Mouse (Mus musculus): ENCODE results near the gene Catsper3. TPM values are rescaled to one million over a fixed set of nuclear protein-coding genes. Genes with fewer than 3 reads are reported as not detected.

Gene Catsper3
- polyA plus RNA-seq, 1 experiment from 2014 or later = 0.11 TPM

DNA sequence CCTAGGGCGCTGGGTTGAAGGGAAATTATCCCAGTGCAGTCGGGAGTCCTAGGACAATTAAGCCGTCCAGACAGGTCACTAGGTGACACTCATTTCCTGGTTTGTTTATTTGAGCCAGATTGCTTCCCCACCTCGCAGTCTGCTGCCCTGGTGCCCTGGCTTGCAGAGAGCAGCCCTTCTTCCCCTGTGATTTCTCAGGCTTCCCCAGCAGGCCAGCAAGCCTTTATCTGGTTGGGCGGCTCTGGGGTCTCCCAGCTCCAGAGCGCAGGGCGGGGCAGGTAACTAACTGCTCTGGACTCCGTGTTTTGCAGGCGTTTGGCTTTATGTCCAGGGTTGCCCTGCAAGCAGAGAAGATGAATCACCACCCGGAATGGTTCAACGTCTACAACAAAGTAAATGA is 9.3 kb upstream of the Catsper3 start:
- H3K36me3 ChIP-seq (ENCODE audit: control insufficient read depth, insufficient read depth) = 0 out of 2 replicates have a peak, but pooled peaks cover 2% of the 10 kb centered on the region
- no peaks in the 10 kb centered on the region for H3K9me3 ChIP-seq (replicated peaks; ENCODE audit: control insufficient read depth, low read length)
- no peak overlapping the region for H3K4me3 ChIP-seq (ENCODE audit: low read length)
- H3K9ac ChIP-seq (ENCODE audit: low read length) = no peak overlapping the region
- H3K4me1 ChIP-seq (ENCODE audit: control insufficient read depth, insufficient read depth, low read length) = no peaks in the 10 kb centered on the region
- WGBS = 36% methylated on average over 11 of the region's 11 CpGs
- ATAC-seq (replicated peaks; ENCODE audit: extremely low read depth, insufficient read depth, low FRiP score) = no peak
- no peaks in the 10 kb centered on the region for H3K27me3 ChIP-seq (ENCODE audit: control insufficient read depth, insufficient read depth, low read length)
- H3K4me2 ChIP-seq (ENCODE audit: low read depth, low read length) = no peak overlapping the region
- no peak overlapping the region for H3K27ac ChIP-seq (ENCODE audit: low read length)

DNA sequence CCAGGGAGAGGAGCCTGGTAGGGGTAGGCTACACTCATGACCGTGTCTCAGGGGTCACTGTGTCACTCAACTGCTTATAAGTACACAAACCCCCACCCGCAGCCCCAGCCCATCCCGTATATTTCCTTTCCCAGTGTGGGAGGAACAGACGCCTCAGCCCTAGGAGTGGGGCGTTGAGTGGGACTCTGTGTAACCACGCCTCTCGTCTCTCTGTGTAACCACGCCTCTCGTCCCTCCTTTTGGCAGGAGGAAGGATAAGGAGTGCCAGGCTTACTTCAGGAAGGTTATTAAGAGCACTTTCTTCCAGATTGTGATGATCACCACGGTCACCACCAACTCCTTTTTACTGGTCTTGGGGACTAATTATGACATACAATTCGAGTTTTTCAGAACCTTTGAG is 1.8 kb downstream of the Catsper3 start:
- Histone ChIP-seq H3K9ac (ENCODE audit: low read length) (no peak overlapping the region), H3K9me3 (replicated peaks; ENCODE audit: control insufficient read depth, low read length) (no peaks in the 10 kb centered on the region), H3K27ac (ENCODE audit: low read length) (no peak overlapping the region), H3K4me3 (ENCODE audit: low read length) (no peak overlapping the region), H3K4me2 (ENCODE audit: low read depth, low read length) (no peak overlapping the region), H3K4me1 (ENCODE audit: control insufficient read depth, insufficient read depth, low read length) (no peaks in the 10 kb centered on the region), H3K36me3 (ENCODE audit: control insufficient read depth, insufficient read depth) (no peaks in the 10 kb centered on the region), H3K27me3 (ENCODE audit: control insufficient read depth, insufficient read depth, low read length) (no peaks in the 10 kb centered on the region)
- ATAC-seq (replicated peaks; ENCODE audit: extremely low read depth, insufficient read depth, low FRiP score) = no peak
- whole genome bisulfite sequencing = 48% methylated on average over 11 of the region's 11 CpGs

DNA sequence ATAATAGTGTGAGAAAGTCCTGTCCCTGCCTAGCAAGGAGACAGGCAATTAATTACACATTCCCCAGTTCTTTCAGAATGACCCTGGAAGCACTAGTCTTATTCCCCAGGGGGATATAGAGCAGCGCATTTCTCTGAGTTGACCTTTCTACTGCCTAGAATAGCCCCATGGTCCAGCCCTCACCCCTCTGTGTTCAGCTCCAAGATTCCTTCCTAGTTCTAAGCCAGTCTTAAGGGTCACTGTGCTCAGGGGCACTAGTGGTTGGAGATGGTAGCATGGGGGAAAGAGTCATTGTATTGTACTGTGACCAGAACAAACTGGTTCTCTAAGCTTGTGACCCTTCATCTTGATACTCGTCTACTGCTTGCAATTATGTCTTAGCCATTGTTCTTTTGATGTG is 16.9 kb downstream of the Catsper3 start:
- ATAC-seq (replicated peaks; ENCODE audit: extremely low read depth, insufficient read depth, low FRiP score) = no peak
- whole genome bisulfite sequencing = 71% methylated on average over 2 of the region's 2 CpGs

DNA sequence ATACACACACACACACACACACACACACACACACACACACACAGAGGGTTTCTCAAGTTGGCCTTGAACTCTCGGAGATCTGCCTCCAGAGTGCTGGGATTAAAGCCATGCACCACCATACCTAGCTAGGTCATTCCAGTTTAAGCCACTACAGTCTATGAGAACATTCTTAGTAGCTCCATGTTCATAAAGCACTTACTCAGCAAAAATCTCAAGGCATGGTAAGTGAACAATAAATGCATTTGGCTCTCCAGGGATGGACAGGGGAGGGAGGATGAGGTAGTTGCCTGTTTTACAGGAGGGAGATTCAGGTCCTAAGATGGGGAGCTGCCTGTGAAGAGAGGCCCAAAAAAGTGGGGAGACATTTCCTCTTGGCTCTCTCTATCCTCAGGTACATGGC is 19.6 kb downstream of the Catsper3 start:
- no peaks in the 10 kb centered on the region for H3K36me3 ChIP-seq (ENCODE audit: control insufficient read depth, insufficient read depth)
- no peak overlapping the region for H3K9ac ChIP-seq (ENCODE audit: low read length)
- H3K4me1 ChIP-seq (ENCODE audit: control insufficient read depth, insufficient read depth, low read length) = no peaks in the 10 kb centered on the region
- H3K4me3 ChIP-seq (ENCODE audit: low read length) = no peak overlapping the region
- H3K4me2 ChIP-seq (ENCODE audit: low read depth, low read length) = no peak overlapping the region
- H3K27me3 ChIP-seq (ENCODE audit: control insufficient read depth, insufficient read depth, low read length) = no peaks in the 10 kb centered on the region
- peaks cover 10% of the 10 kb centered on the region for H3K9me3 ChIP-seq (replicated peaks; ENCODE audit: control insufficient read depth, low read length)
- H3K27ac ChIP-seq (ENCODE audit: low read length) = no peak overlapping the region
- WGBS = 70% methylated on average over 1 of the region's 1 CpGs
- no peak for ATAC-seq (replicated peaks; ENCODE audit: extremely low read depth, insufficient read depth, low FRiP score)

More for the DNA sequence above, 16.9 kb downstream of the Catsper3 start:
- H3K27me3 ChIP-seq (ENCODE audit: control insufficient read depth, insufficient read depth, low read length) = no peaks in the 10 kb centered on the region; the same call in 1 of the 2 replicates
- H3K27ac ChIP-seq (ENCODE audit: low read length) = no peak overlapping the region
- H3K4me1 ChIP-seq (ENCODE audit: control insufficient read depth, insufficient read depth, low read length) = no peaks in the 10 kb centered on the region
- H3K4me2 ChIP-seq (ENCODE audit: low read depth, low read length) = no peak overlapping the region
- no peak overlapping the region for H3K9ac ChIP-seq (ENCODE audit: low read length)
- H3K9me3 ChIP-seq (replicated peaks; ENCODE audit: control insufficient read depth, low read length) = peaks cover 10% of the 10 kb centered on the region
- H3K4me3 ChIP-seq (ENCODE audit: low read length) = no peak overlapping the region
- H3K36me3 ChIP-seq (ENCODE audit: control insufficient read depth, insufficient read depth) = no peaks in the 10 kb centered on the region

DNA sequence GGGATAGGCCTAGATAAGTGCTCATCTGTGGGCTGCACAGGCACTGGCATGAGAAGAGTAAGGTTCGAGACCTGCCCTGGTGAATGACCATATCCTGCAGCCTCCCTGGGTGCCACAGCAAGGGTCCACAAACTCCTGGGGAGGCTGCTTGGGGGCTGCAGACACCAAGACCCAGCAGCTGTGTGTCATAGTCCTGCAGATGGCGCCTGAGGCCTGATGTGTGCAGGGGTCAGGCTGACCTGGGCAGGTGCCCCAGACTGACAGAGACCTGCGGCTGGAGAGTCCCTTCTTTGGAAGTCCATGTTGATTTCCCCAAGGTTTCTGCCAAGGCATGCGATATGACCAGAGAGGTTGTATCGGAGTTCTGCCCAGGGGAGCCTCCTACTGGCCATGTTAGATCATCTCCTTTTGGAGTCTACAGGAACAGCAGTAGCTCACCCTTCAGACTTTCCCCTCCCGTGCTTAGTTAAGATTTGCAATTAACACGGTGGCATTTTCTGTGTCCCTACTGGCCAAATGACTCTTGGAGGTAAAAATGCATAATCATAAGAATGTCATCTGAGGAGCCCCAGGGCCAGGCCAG is 24.8 kb downstream of the Catsper3 start:
- 67% methylated on average over 7 of the region's 7 CpGs for WGBS
- 0 out of 2 replicates have a peak, but pooled peaks cover 4% of the 10 kb centered on the region for H3K27me3 ChIP-seq (ENCODE audit: control insufficient read depth, insufficient read depth, low read length)
- H3K4me1 ChIP-seq (ENCODE audit: control insufficient read depth, insufficient read depth, low read length) = no peaks in the 10 kb centered on the region
- H3K9me3 ChIP-seq (replicated peaks; ENCODE audit: control insufficient read depth, low read length) = no peaks in the 10 kb centered on the region
- H3K36me3 ChIP-seq (ENCODE audit: control insufficient read depth, insufficient read depth) = no peaks in the 10 kb centered on the region
- H3K9ac ChIP-seq (ENCODE audit: low read length) = no peak overlapping the region
- no peak for ATAC-seq (replicated peaks; ENCODE audit: extremely low read depth, insufficient read depth, low FRiP score)
- no peak overlapping the region for H3K4me3 ChIP-seq (ENCODE audit: low read length)
- no peak overlapping the region for H3K27ac ChIP-seq (ENCODE audit: low read length)
- H3K4me2 ChIP-seq (ENCODE audit: low read depth, low read length) = no peak overlapping the region

DNA sequence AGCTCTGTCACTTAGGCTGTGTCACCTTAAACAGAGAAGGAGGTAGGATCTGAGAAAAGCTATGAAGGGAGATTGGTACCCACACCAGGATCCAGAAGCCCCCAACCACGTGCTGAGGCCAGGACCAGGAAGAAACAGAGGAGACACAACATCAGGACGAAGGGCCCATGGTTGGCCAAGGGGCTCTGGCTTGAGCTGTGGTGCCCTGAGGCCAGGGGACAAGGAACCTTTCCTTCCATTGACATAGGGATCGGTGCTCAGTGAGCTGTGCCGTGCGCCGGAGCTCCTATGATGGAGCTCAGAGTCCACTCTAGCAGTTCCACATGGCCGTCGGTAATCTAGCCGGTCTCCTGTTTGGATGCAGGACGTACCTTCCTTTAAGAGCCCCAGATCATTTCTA is 25.3 kb downstream of the Catsper3 start:
- Histone ChIP-seq H3K36me3 (ENCODE audit: control insufficient read depth, insufficient read depth) (no peaks in the 10 kb centered on the region), H3K9me3 (replicated peaks; ENCODE audit: control insufficient read depth, low read length) (no peaks in the 10 kb centered on the region), H3K4me1 (ENCODE audit: control insufficient read depth, insufficient read depth, low read length) (no peaks in the 10 kb centered on the region), H3K27me3 (ENCODE audit: control insufficient read depth, insufficient read depth, low read length) (peaks cover 4% of the 10 kb centered on the region; the same call in 1 of the 2 replicates), H3K27ac (ENCODE audit: low read length) (no peak overlapping the region), H3K9ac (ENCODE audit: low read length) (no peak overlapping the region), H3K4me3 (ENCODE audit: low read length) (no peak overlapping the region), H3K4me2 (ENCODE audit: low read depth, low read length) (no peak overlapping the region)
- no peak for ATAC-seq (replicated peaks; ENCODE audit: extremely low read depth, insufficient read depth, low FRiP score)
- 93% methylated on average over 10 of the region's 10 CpGs for WGBS

DNA sequence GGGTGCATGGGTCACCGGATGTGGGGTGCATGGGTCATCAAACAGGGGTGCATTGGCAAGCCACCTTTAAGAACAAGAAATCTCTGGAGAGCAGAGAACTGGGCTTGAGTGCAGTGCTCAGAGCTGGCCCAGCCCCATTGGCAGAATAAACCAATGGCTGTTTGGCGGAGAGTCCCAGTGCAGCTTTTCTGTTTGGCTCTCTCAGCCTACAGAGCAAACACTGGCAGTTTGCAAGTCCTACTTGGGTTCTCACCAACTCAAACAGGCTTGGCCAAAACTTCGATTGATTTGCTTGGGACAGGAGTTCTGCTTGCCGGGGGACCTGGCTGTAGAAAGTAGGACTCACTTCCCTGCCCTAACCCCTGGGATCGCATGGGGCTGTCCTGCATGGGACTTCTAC is 26.6 kb downstream of the Catsper3 start:
- 59% methylated on average over 5 of the region's 5 CpGs for WGBS
- no peak for ATAC-seq (replicated peaks; ENCODE audit: extremely low read depth, insufficient read depth, low FRiP score)
- no peaks in the 10 kb centered on the region for H3K4me1 ChIP-seq (ENCODE audit: control insufficient read depth, insufficient read depth, low read length)
- H3K36me3 ChIP-seq (ENCODE audit: control insufficient read depth, insufficient read depth) = no peaks in the 10 kb centered on the region
- H3K4me3 ChIP-seq (ENCODE audit: low read length) = no peak overlapping the region
- peaks cover 4% of the 10 kb centered on the region; the same call in 1 of the 2 replicates for H3K27me3 ChIP-seq (ENCODE audit: control insufficient read depth, insufficient read depth, low read length)
- H3K9me3 ChIP-seq (replicated peaks; ENCODE audit: control insufficient read depth, low read length) = no peaks in the 10 kb centered on the region
- no peak overlapping the region for H3K27ac ChIP-seq (ENCODE audit: low read length)
- no peak overlapping the region for H3K9ac ChIP-seq (ENCODE audit: low read length)
- no peak overlapping the region for H3K4me2 ChIP-seq (ENCODE audit: low read depth, low read length)

DNA sequence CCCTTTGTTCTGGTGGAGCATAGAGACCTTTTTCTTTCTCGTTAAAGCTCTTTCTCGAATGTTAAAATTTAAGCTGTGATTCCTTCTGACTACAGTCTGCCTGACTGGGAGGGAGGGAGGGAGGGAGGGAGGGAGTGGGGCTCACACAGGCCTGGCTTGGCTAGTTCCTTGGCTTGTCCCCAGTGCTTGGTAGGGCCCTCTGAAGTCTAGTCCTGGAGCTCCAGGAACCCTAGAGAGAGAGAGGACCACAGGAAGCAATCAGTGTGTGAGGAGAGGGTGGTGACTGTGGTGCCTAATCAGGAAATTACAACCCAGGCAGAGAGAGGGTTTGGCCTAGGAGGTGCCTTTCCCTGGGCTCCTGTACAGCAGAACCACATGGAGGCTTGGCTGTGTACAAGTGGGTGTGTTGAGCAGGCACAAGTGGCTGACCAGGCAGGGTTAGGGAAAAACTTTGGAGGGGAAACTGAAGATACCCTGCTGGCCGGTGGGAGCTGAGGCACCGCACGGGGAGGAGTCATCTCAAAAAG is 29.2 kb downstream of the Catsper3 start:
- no peaks in the 10 kb centered on the region for H3K9me3 ChIP-seq (replicated peaks; ENCODE audit: control insufficient read depth, low read length)
- no peak overlapping the region for H3K4me3 ChIP-seq (ENCODE audit: low read length)
- H3K36me3 ChIP-seq (ENCODE audit: control insufficient read depth, insufficient read depth) = no peaks in the 10 kb centered on the region
- ATAC-seq (replicated peaks; ENCODE audit: extremely low read depth, insufficient read depth, low FRiP score) = no peak
- H3K4me2 ChIP-seq (ENCODE audit: low read depth, low read length) = no peak overlapping the region
- H3K27me3 ChIP-seq (ENCODE audit: control insufficient read depth, insufficient read depth, low read length) = peaks cover 4% of the 10 kb centered on the region; the same call in 1 of the 2 replicates
- 62% methylated on average over 5 of the region's 5 CpGs for WGBS
- H3K9ac ChIP-seq (ENCODE audit: low read length) = no peak overlapping the region
- H3K4me1 ChIP-seq (ENCODE audit: control insufficient read depth, insufficient read depth, low read length) = no peaks in the 10 kb centered on the region
- no peak overlapping the region for H3K27ac ChIP-seq (ENCODE audit: low read length)

DNA sequence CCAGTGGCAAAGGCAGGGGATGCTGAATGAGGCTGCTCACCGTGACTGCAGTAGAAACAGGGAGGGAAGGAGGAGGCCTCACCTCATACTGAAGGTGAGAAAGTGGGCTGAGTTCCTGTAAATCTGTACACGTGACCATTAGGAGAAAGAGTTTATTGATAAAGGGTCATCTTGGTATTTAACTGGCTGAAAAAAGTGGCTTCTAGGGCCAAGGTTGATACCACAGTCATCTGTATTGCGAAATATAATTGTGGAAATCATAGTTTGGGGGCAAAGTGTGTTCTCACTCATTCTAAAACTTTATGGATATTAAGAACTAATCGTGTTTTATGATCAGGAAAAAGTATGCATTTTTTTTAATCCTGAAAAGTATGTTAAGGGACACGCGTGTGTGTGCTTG is 30.5 kb downstream of the Catsper3 start:
- Histone ChIP-seq H3K9me3 (replicated peaks; ENCODE audit: control insufficient read depth, low read length) (no peaks in the 10 kb centered on the region), H3K4me2 (ENCODE audit: low read depth, low read length) (no peak overlapping the region), H3K36me3 (ENCODE audit: control insufficient read depth, insufficient read depth) (no peaks in the 10 kb centered on the region), H3K9ac (ENCODE audit: low read length) (no peak overlapping the region), H3K27ac (ENCODE audit: low read length) (no peak overlapping the region), H3K4me3 (ENCODE audit: low read length) (no peak overlapping the region), H3K4me1 (ENCODE audit: control insufficient read depth, insufficient read depth, low read length) (no peaks in the 10 kb centered on the region), H3K27me3 (ENCODE audit: control insufficient read depth, insufficient read depth, low read length) (peaks cover 5% of the 10 kb centered on the region; the same call in 1 of the 2 replicates)
- WGBS = 78% methylated on average over 6 of the region's 6 CpGs
- ATAC-seq (replicated peaks; ENCODE audit: extremely low read depth, insufficient read depth, low FRiP score) = no peak

All from heart, embryonic 16.5 days (tissue).